Mouse (Mus musculus) cerebellum, adult 2 months (tissue): ENCODE data around the gene Acadsb.

Experiments
- CTCF ChIP-seq: fragments of 200-500 bp; IDR thresholded peaks from 2 replicates; pipeline ENCODE4 v1.5.1; 2011; ENCODE audit warnings: low read depth, mild to moderate bottlenecking, control low read depth, low read length, moderate library complexity, borderline replicate concordance; ENCODE audit not compliant: insufficient read depth
- POLR2A ChIP-seq: fragments of 200-500 bp; IDR thresholded peaks from 2 replicates; pipeline ENCODE4 v1.6.1; 2011; ENCODE audit warnings: low read length, control low read depth, borderline replicate concordance; ENCODE audit not compliant: insufficient read depth

DNA sequence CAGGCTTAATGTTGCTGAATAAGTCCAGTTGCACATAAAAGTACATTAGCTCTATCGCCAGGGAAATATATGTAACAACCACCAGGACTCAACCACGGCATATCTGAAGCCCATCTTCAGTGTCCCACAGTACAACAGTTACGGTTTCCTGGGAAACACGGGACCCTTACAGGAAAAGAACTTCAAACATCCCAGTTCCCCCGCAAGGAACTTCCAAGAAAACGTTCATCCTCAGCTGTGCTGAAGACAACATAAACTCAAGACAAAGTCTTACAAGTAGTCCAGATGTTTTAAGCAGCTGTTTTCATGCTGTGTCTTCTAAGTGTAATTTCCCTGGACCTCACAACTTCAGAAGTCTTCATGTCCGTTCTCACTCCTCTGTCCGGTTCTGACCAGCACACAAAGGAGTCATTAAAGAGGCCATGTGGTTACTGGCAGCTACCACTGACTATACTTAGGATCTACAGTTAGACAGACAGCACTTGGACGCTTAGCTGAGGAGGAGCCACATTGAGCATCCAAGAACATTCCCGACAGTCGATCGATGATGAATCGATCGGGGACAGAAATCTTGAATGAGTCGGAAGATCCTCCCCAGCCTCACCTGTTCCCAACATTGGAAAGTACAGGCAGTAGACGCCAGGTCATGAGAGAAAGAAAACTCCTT is 947 bp upstream of the Acadsb start:
- TF ChIP-seq CTCF (no peak), POLR2A (no peak)
